Mouse (Mus musculus) brain, embryonic 18.5 days (tissue): ENCODE measurements around the gene Tarbp2.
A peak's percentile ranks its signal among the peaks of the same experiment; 100 is the strongest.

ENCODE experiments used
- DNase-seq: peaks from one replicate; pipeline ENCODE4 v3.0.0-alpha.2; 2012; ENCODE audit warnings: low read depth, low spot score

Tarbp2 gene

DNA sequence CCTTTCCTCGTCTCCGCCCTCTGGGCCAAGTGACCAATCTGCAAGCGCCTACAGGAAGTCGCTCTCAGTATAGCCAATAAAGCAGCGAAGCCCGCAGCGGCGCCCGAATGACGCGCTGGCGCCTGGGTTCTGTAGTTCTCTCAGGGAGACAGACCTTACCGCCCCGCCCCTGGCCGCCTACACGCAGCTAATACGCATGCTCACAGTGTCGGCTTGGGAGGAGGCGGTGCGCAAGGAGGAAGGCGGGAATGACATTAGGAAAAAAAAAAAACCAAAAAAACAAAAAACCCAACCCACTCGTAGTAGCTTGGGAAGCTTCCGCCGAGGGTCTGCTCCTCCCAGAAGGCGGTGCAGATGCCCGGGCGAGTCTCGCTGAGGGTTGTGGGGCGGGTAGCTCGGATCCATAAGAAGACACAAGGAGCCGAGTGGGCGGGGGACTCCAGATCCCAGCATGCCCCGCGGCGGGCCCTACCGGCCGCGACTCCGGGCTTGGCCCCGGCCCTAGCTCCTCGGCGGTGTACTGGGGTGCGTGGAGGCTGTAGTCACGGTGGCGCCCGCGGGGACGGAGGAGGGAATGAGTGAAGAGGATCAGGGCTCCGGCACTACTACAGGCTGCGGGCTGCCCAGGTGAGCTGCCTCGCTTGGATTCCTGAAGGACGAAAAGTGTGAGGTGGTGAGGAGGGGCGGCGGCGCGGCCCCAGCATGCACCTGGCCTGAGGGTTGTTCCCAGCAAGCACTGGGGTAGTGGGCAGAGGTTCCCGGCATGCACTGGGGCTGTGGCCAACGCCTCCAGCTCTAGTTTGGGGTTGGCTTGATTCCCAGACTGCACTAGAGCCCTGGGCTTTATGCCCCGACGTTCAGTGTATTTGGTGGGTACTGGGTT, at the start of gene Tarbp2:
Tarbp2 (plus strand) TSS at position 217 of the 883 bp plus-strand sequence.
- DNase-seq = peak; percentile 100

DNA sequence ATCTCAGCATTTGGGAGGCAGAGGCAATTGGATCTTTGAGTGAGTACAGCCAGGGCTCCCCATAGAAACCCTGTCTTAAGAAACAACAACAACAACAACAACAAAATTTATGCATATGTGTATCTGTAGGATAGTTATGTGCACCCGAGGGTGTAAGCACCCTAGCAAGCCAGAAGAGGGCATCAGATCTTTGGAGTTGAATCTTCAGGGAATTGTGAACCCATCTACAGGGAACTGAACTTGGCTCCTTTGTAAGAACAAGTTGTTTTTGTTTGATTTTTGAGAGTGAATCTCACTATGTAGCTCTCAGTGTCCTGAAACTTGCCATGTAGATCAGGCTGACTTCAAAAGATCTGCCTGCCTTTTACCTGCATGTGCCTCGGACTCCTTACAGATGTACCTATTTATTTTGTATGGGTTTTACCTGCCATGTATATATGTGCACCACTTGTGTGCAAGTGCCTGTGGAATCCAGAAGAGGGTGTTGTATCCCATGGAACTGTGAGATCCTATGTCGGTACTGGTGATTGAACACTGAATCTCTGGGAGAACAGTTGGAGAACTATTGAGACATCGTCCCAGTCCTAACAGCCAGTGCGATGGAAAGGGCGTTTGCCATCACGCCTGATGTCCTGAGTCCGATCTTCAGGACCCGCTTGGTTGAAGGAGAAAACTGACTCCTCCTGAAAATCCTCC, 49.2 kb upstream of the Tarbp2 start:
- DNase-seq = no peak

DNA sequence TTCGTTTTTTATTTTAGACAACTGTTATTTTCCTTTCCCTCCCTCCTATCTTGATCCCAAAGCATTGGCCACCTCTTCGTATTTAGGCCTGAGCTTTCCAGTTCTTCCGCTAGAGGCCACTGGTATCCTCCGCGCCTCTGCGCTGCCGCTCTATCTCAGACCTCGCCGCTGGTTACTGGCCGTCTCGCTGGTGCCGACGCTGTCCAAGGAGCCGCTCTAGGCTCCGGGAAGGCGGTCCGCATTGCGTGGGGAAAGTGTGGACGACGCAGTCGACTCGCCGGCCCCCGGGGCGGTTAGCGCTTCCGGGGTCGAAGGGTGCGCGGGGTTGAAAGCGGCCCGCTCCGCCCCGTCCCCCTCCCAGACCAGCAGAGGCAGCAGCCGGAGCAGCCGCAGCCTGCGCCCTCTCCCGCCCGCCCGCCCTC, 47.8 kb upstream of the Tarbp2 start, which contains the start of gene Pcbp2:
Pcbp2 (plus strand) TSS at position 357 of the 422 bp plus-strand sequence.
- DNase-seq = peak; percentile 97

DNA sequence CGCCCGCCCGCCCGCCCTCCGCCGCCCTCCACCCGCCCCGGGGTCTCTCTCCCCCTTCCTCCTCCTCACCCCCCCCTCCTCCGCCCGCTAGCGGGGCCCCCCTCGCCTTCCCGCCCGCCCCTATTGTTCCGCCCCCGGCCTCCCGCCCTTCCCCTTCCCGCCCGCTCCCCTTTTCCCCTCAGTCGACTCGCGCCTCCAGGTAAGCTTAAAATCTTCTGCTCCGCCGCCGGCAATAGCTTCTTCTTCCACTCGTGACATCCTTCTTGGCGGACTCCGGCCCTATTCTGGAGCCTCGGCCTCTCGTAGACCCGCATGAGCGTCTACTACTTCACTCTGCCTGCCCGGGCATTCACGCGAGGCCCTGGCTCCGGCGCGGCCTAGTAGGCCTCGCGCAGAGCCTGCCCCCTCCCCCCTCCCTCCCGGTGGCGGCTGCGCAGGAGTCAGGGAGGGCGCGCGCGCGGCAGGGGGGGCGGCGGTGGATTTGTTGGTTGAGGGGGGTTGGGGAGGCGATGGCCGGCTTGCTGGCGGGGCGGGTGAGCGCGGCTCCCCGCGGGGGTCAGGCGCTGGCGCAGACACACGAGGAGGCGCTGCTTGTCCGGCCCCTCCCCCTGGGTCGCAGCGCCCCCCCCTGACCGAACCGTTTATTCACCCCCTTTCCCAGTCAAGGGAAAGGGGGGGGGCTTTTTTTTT, 47.2 kb upstream of the Tarbp2 start:
- peak; percentile 74 for DNase-seq

DNA sequence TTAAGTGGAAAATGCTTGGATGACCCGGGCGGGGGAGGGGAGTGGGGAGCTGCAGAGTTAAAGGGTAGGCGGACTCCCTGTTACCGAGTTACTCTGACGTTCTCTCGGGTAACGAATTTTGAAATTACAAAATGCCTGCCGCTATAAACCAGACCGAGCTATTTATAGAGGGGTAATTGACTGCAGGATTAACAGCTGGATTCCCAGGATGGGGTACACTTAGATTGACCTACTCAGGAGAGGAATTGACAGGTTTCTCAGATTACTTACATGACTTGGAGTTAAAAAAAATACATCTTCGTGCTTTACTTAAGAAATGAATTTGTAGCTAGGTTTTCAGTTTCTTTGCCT, 46.7 kb upstream of the Tarbp2 start:
- DNase-seq = no peak

DNA sequence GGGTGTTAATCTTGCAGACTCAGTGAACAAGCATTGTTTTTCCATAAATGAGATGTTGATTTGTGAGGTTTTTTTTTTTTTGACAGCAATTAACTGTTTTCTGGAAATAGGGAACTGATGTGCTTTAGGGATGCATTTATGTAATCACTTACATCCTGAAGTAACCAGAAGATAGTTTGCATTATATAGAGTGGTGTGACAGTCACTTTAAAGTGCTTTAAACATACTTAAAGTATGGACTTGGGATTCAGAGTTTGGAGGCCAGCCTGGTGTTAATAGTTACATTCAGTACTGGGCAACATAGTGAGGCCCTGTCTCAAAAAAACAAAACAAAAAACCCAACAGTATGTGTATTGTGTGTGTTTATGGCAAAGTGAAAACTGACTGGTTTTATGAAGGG, 46.3 kb upstream of the Tarbp2 start:
- DNase-seq = no peak

DNA sequence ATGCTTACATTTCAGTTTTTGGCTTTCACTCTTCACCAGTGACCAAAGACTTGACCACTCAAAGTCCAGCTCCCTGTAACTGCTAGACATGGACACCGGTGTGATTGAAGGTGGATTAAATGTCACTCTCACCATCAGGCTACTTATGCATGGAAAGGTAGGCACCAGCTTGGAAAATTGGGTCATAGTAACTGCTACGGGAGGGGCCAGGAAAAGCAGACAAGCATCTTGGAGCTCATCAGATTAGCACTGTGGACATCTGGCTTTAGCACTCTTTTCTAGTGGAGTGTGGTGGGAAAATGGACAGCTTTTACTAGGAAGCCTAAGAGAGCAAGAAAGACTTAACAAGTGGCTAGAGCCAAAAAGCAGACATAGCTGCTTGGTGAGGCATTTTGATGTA, 44.7 kb upstream of the Tarbp2 start:
- no peak for DNase-seq

DNA sequence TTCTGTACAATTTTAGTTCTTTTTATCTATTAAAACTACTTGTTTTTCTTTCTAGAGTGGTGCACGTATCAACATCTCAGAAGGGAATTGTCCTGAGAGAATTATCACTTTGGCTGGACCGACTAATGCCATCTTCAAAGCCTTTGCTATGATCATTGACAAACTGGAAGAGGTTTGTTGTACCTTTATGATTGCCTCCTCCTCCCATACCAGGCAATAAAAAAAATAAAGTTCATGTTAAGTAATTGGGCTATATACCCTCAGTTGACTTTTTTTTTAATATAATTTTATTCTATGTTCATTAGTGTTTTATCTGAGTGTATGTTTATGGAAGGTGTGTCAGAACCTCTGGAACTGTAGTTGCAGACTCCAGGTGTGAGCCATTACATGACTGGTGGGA, 43.5 kb upstream of the Tarbp2 start:
- no peak for DNase-seq

DNA sequence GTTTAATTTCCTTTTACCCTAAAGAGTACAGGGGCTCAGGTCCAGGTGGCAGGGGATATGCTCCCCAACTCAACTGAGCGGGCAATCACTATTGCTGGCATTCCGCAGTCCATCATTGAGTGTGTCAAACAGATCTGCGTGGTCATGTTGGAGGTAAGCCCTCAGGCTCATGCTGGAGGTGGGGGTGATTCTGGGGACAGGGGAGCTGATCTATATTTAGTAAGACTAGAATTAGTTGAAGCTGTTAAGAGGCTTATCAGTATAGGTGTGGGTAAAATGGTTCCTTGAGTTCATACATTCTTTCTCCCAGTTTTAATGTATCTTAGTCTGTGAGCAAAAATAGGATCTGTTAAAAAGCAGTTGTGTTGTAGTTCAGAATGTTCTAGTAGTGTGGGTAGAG, 34.9 kb upstream of the Tarbp2 start:
- no peak for DNase-seq

DNA sequence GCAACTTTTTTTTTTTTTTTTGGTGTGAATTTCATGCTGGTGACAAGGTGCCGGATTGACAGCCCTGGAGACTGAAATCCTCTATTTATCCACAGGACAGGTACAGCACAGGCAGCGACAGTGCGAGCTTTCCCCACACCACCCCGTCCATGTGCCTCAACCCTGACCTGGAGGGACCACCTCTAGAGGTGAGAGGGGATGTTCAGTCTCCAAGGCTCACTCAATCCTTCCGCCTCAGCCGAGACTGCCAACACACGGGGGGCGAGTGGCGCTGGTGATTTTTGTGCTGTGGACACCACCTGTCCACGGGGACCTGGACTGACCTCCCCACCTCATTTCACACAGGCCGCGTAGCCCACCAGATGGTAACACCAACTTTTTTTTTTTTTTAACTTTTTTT, 32.1 kb upstream of the Tarbp2 start:
- DNase-seq = no peak

DNA sequence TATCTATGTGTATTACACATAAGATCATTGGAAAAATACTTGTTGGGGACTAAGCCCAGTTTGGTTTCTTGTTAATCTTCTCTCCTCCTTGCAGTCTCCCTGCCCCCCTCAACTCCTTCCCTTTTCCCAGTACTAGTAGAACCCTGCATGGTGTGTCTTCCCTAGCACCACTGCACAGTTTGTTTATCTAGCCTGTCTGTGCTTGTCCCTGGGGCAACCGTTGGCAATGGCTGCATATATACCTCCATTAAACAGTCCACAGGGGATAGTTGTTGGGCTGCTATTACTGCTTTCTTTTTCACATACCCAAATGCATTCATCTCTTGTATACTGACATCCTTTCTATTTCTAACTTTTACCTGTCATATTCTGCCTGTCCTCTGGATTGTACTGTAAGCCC, 30.3 kb upstream of the Tarbp2 start:
- DNase-seq = no peak

DNA sequence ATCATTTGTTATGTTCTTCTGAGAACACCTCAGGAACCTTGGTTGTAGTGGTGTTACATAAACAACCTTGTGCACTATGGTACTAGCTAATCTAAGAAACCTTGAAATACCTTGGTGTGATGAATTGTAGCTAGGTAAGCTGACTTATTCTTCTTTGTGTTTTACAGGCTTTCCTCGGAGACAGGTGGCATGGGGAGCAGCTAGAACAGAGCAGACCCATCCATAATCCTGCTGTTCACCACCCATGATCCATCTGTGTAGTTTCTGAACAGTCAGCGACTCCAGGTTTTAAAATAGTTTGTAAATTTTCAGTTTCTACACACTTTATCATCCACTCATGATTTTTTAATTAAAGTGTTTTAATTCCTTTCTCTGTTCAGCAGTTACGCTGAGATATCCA, 19.7 kb upstream of the Tarbp2 start:
- DNase-seq = no peak

DNA sequence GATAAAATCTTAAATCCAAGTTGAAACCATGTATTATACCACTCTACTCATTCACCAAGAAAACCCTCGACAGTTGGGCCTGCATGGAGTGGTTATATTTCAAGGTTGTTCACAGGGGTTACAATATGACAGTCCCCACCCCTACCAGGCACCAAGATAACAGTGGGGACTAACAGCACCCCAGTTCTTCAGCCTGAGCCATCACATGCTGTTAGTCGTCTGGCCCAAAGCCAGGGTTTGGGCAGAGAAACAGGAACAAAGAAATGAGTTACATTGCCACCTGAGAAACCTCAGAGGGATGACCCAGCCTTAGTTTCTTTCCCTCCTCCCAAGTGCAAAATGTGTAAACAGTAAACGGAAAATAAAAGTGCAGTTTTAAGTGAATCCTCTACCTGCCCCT, 18.6 kb upstream of the Tarbp2 start:
- no peak for DNase-seq

DNA sequence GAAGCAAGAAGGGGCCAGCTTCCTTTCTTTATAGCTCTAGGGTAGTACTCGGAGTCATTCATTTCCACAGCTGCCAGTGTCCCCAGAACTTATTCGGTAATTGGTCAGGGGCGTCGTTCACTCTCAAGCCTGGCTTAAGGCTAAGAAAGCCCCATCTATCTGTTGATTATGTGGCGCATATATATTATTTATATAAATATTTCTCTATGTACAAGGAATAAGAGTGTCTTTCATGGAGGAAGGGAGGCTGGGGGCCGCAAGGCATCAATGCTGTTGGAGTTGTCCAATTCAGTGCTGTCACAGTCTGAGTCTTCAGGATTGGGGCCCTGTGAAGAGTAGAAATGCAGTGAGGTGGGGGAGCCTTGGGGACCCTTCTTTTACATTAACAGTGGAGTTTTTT, 18.1 kb upstream of the Tarbp2 start:
- DNase-seq = no peak

DNA sequence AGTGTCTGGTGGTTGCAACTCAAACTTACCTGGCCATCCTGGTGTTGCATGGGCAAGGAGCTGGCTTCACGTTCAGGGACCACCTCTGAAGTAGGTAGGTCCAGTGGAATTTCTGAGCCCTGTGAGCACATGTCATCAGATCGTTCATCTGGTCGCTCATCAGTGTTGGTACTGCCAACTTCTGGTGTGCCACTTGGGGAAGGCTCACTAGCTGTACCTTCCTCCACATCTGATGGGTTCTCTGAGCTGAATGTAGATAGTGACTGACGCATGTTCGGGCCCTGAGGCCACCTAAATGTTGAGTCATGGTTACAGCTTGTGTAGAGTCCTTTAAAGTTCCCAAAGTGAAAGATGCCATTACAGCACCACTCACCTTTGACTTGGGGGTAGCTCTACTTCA, 17.5 kb upstream of the Tarbp2 start:
- no peak for DNase-seq

DNA sequence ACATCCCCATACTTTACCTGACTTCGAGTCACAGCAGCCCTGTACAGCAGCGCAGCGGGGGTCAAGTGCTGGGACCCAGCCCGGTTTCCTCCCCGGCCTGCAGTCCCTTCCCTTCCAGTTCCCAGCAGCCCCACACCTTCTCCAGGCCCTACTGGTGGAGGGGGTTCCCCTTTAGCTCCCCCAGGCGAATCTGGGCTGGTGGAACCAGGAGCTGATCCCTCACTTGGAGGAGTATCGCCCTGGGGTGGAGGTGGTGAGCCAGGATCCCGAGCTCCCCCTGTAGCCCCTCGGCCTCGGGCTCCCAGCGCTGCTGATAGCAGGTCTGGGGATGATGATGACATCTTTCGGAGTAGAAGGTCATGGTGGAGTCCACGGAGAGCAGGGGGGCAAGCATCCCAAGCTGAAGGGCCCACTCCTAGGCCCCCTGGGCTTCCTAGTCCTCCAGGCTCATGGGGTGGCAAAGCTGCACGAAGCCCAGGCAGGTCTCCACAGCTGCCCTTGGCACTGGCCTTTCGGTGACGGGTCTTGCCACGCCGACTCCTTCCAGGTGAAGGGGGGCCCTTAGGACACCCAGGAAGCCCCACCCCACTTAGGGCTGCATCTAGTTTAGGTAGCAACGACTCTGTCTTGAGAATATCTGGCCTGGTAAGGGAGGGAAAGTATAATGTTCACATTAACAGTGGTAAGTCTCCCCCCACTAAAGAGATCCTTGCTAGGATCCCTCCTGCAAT, 16.7 kb upstream of the Tarbp2 start:
- DNase-seq = no peak

DNA sequence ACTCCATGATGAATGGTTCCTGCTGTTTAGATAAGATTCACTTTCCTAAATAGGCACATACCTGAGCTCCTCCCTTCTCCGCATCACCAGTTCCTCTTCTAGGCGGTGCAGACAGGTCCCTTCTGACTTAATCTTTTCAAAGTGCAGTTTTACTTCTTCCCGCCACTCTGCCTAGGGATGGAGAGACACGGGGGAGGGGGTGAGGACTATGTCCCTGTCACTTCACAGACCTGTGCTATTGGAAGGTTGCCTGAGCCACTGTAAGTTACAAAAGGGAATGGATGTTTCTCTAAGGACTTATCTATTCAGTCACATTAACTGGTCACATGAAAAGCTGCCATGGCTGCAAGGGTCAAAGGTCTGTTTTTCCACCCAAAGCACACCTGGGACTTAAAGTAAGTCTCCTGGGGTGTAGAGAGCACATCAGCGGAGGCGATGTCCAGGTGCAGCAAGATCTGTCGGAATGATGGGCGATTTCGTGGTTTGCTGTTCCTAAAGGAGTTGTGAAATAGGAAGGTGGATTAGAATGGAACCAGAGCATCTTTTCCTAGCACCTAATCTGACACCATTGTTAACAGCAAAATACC, 15.6 kb upstream of the Tarbp2 start:
- no peak for DNase-seq

DNA sequence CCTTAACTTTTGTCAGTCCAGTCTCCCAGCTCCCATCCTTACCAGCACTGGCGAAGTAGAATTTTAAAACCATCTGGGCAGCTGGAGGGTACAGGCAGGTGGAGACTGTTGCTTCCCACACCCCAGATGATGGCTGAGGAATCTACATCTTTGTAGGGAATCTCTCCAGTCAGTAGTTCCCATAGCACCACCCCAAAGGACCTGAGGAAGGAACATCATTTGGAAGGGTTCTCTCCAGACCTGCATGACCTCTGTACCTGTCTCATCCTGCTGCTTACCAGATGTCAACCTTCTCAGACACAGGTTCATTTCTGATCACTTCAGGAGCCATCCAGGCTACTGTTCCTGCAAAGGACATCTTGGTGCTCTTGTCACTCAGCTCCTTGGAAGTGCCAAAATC, 14.5 kb upstream of the Tarbp2 start, which contains the start of gene Gm10337:
Gm10337 (plus strand) TSS at position 276 of the 400 bp plus-strand sequence.
- DNase-seq = no peak

DNA sequence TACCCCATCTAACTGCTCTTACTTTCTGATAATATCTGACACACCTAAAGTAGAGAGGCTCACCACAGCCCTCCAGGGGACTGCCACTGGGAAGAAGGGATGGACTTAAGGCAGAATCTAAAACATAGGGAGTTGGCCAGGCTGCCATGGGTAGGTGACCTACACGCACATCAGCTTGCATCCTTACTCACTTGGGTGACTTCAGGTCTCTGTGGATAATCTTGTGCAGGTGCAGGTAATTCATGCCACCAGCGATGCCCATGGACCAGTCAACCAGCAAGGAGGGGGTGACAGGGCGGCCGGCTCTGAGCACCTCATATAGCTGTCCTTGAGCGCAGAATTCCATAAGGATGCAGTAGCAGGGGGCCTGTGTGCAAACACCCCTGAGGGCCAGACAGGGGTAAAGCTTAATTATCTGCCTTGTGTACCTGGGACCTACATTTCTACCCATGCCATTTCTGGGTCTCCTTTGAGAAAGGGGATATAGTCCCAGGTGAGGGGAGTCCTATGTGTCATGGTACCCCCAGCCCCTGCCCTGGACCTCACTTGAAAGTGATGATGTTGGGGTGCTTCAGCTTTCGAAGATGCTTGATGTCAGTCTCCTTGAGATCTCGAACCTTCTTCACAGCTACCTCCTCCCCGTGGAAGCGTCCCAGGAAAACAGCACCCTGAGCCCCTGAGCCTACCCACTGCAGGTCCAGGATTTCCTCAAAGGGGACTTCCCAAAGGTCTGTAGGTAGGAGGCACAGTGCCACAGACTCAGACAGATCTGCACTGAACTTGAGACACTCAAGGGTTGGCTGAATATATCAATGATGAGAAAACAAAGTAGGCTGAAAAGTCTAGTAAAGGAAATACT, 13.8 kb upstream of the Tarbp2 start:
- no peak for DNase-seq

DNA sequence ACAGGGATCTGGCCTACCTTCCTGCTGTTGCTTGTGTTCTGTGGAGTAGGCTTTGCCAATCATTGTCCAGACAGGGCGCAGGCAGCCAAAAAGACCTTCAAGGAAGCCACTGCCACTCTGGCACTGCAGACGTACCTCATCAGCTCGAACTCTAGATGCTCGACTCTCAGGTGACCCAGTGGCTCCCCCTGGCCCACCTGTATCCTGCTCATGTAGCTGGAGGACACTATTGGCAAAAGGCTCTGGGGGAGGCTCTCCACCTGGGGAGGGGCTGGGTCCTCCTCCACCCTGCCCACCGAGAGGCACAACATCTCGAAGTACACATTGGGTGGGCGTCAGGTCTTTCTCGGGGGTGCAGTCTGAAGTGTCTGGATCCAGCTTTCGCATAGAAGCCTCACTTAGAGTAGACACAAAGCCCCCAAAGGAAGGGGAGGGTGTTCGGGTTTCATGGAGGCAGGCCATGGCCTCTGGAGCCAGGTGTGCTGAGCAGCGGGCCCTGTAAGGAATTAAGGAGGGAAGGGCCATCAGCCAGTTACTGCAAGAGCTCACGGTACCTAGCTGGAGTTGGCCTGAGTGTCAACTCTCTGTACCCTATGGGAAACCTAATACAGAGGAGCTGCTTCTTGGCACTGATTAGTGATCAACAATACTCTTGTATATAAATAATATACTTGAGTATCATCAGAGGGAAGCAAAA, 12.8 kb upstream of the Tarbp2 start:
- no peak for DNase-seq
